Mouse (Mus musculus) adrenal gland, adult 8-10 months (tissue): ENCODE measurements around the gene Gm20696. TPM values are rescaled to one million over a fixed set of nuclear protein-coding genes. Genes with fewer than 3 reads are reported as not detected.

ENCODE experiments used
- DNase-seq: peaks from one replicate; pipeline ENCODE4 v3.0.0; 2022
- total RNA-seq, 4 experiments: library from RNA; stranded (reverse); gene quantifications; 2 replicates each; pipeline ENCODE4 v1.2.4; 2022

Gene Gm20696
- total RNA-seq, result 1 to 10 TPM; 3.3 to 9.8 (median 5.5) TPM

GRCm38 (mm10) chr6:99666318-99667171 lies at the start of gene Gm20696, which contains the start of gene Eif4e3:
TSS of gene Gm20696 (minus strand) at chr6:99666797.
TSS of gene Eif4e3 (minus strand) at chr6:99666771.
- DNase-seq, result no peak

GRCm38 (mm10) chr6:99715913-99716312 lies 49.3 kb upstream of the Gm20696 start:
- no peak for DNase-seq

GRCm38 (mm10) chr6:99715191-99715590 lies 48.6 kb upstream of the Gm20696 start:
- DNase-seq, result no peak

GRCm38 (mm10) chr6:99713256-99713655 lies 46.7 kb upstream of the Gm20696 start:
- no peak for DNase-seq

- no peak for DNase-seq
These were observed 45.0 kb upstream of the Gm20696 start for GRCm38 (mm10) chr6:99711576-99712101.

- no peak for DNase-seq
These were observed 33.9 kb upstream of the Gm20696 start for GRCm38 (mm10) chr6:99700484-99700883.

- no peak for DNase-seq
These were observed 26.6 kb upstream of the Gm20696 start for GRCm38 (mm10) chr6:99692916-99693841.

GRCm38 (mm10) chr6:99692206-99692915 lies 25.8 kb upstream of the Gm20696 start, which contains the start of gene Gpr27:
TSS of gene Gpr27 (plus strand) at chr6:99692679.
- DNase-seq, result no peak

GRCm38 (mm10) chr6:99691666-99692205 lies 25.1 kb upstream of the Gm20696 start:
- DNase-seq, result no peak

GRCm38 (mm10) chr6:99688513-99688912 lies 21.9 kb upstream of the Gm20696 start:
- DNase-seq, result no peak

- DNase-seq, result no peak
These were observed 18.3 kb upstream of the Gm20696 start for GRCm38 (mm10) chr6:99684899-99685298.

GRCm38 (mm10) chr6:99683974-99684373 lies 17.4 kb upstream of the Gm20696 start:
- no peak for DNase-seq

GRCm38 (mm10) chr6:99678108-99678507 lies 11.5 kb upstream of the Gm20696 start:
- DNase-seq, result no peak

- DNase-seq, result no peak
These were observed 10.7 kb upstream of the Gm20696 start for GRCm38 (mm10) chr6:99677325-99677724.

- DNase-seq, result no peak
These were observed 7.9 kb upstream of the Gm20696 start for GRCm38 (mm10) chr6:99674482-99674881.

GRCm38 (mm10) chr6:99671768-99672167 lies 5.2 kb upstream of the Gm20696 start:
- DNase-seq, result no peak

- DNase-seq, result no peak
These were observed 4.0 kb upstream of the Gm20696 start for GRCm38 (mm10) chr6:99670481-99671119.

- DNase-seq, result no peak
These were observed 3.1 kb upstream of the Gm20696 start for GRCm38 (mm10) chr6:99669481-99670325.

GRCm38 (mm10) chr6:99667290-99667689 lies 693 bp upstream of the Gm20696 start:
- DNase-seq, result no peak
